Mouse (Mus musculus) gonadal fat pad, adult 2 months (tissue): ENCODE results near the gene Olfr1006. TPM values are rescaled to one million over a fixed set of nuclear protein-coding genes. Genes with fewer than 3 reads are reported as not detected.
"Not testable (repeated sequence)": the region's sequence is repeated elsewhere in the genome, so short reads cannot be mapped to it uniquely, and the experiment has no call there.

Source experiments
- DNase-seq: peaks from one replicate; pipeline ENCODE4 v3.0.0-alpha.2; 2012; ENCODE audit warnings: low read depth
- polyA plus RNA-seq: library from polyadenylated mRNA; depleted of rRNA; stranded (reverse); fragments of >200 nt; gene quantifications from 2 replicates; pipeline ENCODE4 v1.2.3, GENCODE M21; 2012; rRNA removed

Gene Olfr1006
- not detected in 2 replicates for polyA plus RNA-seq

- DNase-seq = no peak
Observed at GRCm38 (mm10) chr2:85678667-85679066, at the start of gene Olfr1006. Olfr1006 (minus strand) TSS chr2:85678767.

- DNase-seq = no peak
Observed at GRCm38 (mm10) chr2:85725793-85726192, 47.2 kb upstream of the Olfr1006 start.

- no peak for DNase-seq
Observed at GRCm38 (mm10) chr2:85715119-85715518, 36.6 kb upstream of the Olfr1006 start, which contains the start of gene Olfr1009. Olfr1009 (plus strand) TSS chr2:85715419.

DNA sequence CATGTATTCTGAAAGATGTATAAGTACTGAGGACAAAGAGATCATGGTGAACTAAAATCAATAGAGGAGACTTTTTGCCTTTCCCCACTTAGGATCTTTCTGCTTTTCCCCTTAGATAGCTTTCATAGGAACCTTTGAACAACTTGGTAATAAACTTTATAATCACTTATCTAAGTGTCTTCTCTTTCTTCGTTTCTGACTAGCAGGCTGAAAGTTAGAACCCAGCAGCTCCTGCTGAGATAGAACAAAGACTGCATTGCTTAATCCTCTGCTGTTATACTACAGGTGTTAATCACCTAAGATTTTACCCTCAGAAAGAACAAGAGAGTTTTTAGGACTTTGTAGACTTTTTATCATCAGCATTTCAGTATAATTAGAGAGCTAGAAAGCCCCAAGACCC is 32.6 kb upstream of the Olfr1006 start:
- DNase-seq = no peak

DNA sequence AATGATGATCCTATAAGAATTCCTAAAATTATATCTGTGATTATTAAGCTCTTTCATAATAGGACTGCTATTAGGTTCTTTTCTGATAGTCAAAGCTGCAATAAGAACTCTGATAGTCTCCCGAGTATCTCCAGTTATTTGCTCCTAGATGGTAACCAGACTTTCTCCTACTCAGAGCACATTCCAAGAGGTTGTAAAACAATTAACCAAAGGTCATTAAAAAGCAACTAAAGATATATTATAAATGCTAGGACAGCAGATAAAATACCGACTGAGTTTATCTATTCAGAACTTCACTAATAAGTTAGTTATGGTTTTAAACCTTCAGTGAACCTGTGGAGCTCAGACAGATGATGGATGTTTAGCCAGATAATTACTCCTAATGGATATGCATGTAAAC is 32.1 kb upstream of the Olfr1006 start:
- DNase-seq = not testable (repeated sequence)

DNA sequence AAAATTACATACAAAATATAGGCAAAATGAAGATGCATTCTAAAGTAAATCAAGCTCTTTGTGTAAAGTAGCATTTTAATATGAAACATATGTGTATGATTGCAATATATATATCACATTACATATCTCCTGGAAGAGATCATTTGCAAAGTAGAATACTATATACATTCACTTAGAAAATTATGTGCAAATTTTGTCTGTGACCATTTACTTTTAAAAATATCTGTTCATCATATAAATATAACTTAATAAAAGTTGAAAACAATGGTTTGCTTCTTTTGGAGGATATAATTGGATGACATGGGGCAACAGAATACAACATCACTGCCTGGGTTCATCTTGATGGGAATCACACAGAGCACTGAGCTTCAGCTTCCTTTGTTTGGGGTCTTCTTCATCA is 10.6 kb upstream of the Olfr1006 start, which contains the start of gene Olfr1008:
Gene Olfr1008 (plus strand): TSS at position 301 of the 400 bp plus-strand sequence.
- no peak for DNase-seq

GRCm38 (mm10) chr2:85664355-85664754 is 14.2 kb downstream of the Olfr1006 start, which contains the start of gene Olfr154:
Olfr154 (minus strand) TSS chr2:85664455.
- not testable (repeated sequence) for DNase-seq

GRCm38 (mm10) chr2:85650604-85651003 is 28.0 kb downstream of the Olfr1006 start, which contains the start of gene Olfr1002:
Olfr1002 (minus strand) TSS chr2:85650704.
- no peak for DNase-seq

Other genes starting within 250 kb of the Olfr1006 start
- not detected in 2 replicates for gene Olfr994, start 242.3 kb downstream of the Olfr1006 start, polyA plus RNA-seq
- gene Olfr995, start 235.1 kb downstream of the Olfr1006 start, polyA plus RNA-seq = not detected in 2 replicates
- gene 4833423E24Rik, start 159.7 kb downstream of the Olfr1006 start, polyA plus RNA-seq = not detected in 2 replicates
- not detected in 2 replicates for gene Olfr996, start 99.6 kb downstream of the Olfr1006 start, polyA plus RNA-seq
- gene Olfr998, start 89.8 kb downstream of the Olfr1006 start, polyA plus RNA-seq = not detected in 2 replicates
- not detected in 2 replicates for gene Olfr1000, start 66.9 kb downstream of the Olfr1006 start, polyA plus RNA-seq
- gene Olfr1002, start 28.1 kb downstream of the Olfr1006 start, polyA plus RNA-seq = not detected in 2 replicates
- not detected in 2 replicates for gene Olfr154, start 14.3 kb downstream of the Olfr1006 start, polyA plus RNA-seq
- not detected in 2 replicates for gene Olfr1008, start 10.7 kb upstream of the Olfr1006 start, polyA plus RNA-seq
- gene Olfr1009, start 36.7 kb upstream of the Olfr1006 start, polyA plus RNA-seq = not detected in 2 replicates
- not detected in 2 replicates for gene Olfr1012, start 84.0 kb upstream of the Olfr1006 start, polyA plus RNA-seq
- not detected in 2 replicates for gene Olfr1013, start 88.3 kb upstream of the Olfr1006 start, polyA plus RNA-seq
- gene Olfr1014, start 93.9 kb upstream of the Olfr1006 start, polyA plus RNA-seq = not detected in 2 replicates
- gene Olfr1015, start 103.2 kb upstream of the Olfr1006 start, polyA plus RNA-seq = not detected in 2 replicates
- gene Olfr1016, start 123.8 kb upstream of the Olfr1006 start, polyA plus RNA-seq = not detected in 2 replicates
- gene Olfr1018, start 139.7 kb upstream of the Olfr1006 start, polyA plus RNA-seq = not detected in 2 replicates
- not detected in 2 replicates for gene Olfr1019, start 166.7 kb upstream of the Olfr1006 start, polyA plus RNA-seq
- not detected in 2 replicates for gene Olfr1020, start 168.3 kb upstream of the Olfr1006 start, polyA plus RNA-seq
- not detected in 2 replicates for gene Olfr1022, start 189.8 kb upstream of the Olfr1006 start, polyA plus RNA-seq
- gene Olfr1023, start 206.9 kb upstream of the Olfr1006 start, polyA plus RNA-seq = not detected in 2 replicates
- not detected in 2 replicates for gene Olfr1024, start 226.3 kb upstream of the Olfr1006 start, polyA plus RNA-seq
- not detected in 2 replicates for gene Olfr1025-ps1, start 236.4 kb upstream of the Olfr1006 start, polyA plus RNA-seq
- gene Olfr1026, start 242.8 kb upstream of the Olfr1006 start, polyA plus RNA-seq = not detected in 2 replicates